Mouse (Mus musculus) adrenal gland, adult (tissue): Measurements from ENCODE around the gene Ackr1.
A peak's percentile ranks its signal among the peaks of the same experiment; 100 is the strongest.
"Not testable (repeated sequence)": the region's sequence is repeated elsewhere in the genome, so short reads cannot be mapped to it uniquely, and the experiment has no call there.

Experiments
- DNase-seq, 2 experiments: peaks; one replicate each; pipeline ENCODE4 v3.0.0; 2022 to 2023; ENCODE audit warnings: low spot score in 1 of 2; ENCODE audit not compliant: inconsistent age in 2 of 2

Ackr1 gene

GRCm38 (mm10) chr1:173349946-173350345 is 16.4 kb upstream of the Ackr1 start:
- DNase-seq = peak; percentile 41 to 76

GRCm38 (mm10) chr1:173349192-173349591 is 15.6 kb upstream of the Ackr1 start:
- no peak for DNase-seq

GRCm38 (mm10) chr1:173348527-173348926 is 15.0 kb upstream of the Ackr1 start:
- no peak for DNase-seq

GRCm38 (mm10) chr1:173345112-173345511 is 11.6 kb upstream of the Ackr1 start:
- DNase-seq = no peak

- DNase-seq = no peak
These were observed 10.4 kb upstream of the Ackr1 start for GRCm38 (mm10) chr1:173343934-173344333.

- no peak for DNase-seq
These were observed 8.9 kb upstream of the Ackr1 start for GRCm38 (mm10) chr1:173342425-173342824.

- DNase-seq = peak; percentile 41 to 81
These were observed 6.0 kb upstream of the Ackr1 start for GRCm38 (mm10) chr1:173339543-173339942.

- no peak for DNase-seq
These were observed 3.5 kb upstream of the Ackr1 start for GRCm38 (mm10) chr1:173337008-173337407.

- DNase-seq = no peak
These were observed 2.4 kb upstream of the Ackr1 start for GRCm38 (mm10) chr1:173335903-173336302.

GRCm38 (mm10) chr1:173332418-173332817 is 1.1 kb downstream of the Ackr1 start:
- DNase-seq = no peak

- DNase-seq = no peak
These were observed 3.8 kb downstream of the Ackr1 start for GRCm38 (mm10) chr1:173329743-173330142.

GRCm38 (mm10) chr1:173329185-173329584 is 4.4 kb downstream of the Ackr1 start:
- DNase-seq = no peak

- DNase-seq = no peak
These were observed 5.1 kb downstream of the Ackr1 start for GRCm38 (mm10) chr1:173328446-173328845.

GRCm38 (mm10) chr1:173326552-173326951 is 7.0 kb downstream of the Ackr1 start:
- no peak for DNase-seq

- no peak for DNase-seq
These were observed 8.2 kb downstream of the Ackr1 start for GRCm38 (mm10) chr1:173325395-173325794.

GRCm38 (mm10) chr1:173324961-173325360 is 8.6 kb downstream of the Ackr1 start:
- no peak for DNase-seq

GRCm38 (mm10) chr1:173323839-173324585 is 9.5 kb downstream of the Ackr1 start:
- peak; percentile 64 to 82 for DNase-seq

- peak; percentile 49 to 65 for DNase-seq
These were observed 11.3 kb downstream of the Ackr1 start for GRCm38 (mm10) chr1:173322249-173322627.

GRCm38 (mm10) chr1:173321593-173322248 is 11.8 kb downstream of the Ackr1 start:
- DNase-seq = no peak

GRCm38 (mm10) chr1:173317925-173318477 is 15.5 kb downstream of the Ackr1 start:
- no peak for DNase-seq

- DNase-seq = no peak
These were observed 17.8 kb downstream of the Ackr1 start for GRCm38 (mm10) chr1:173315725-173316124.

- not testable (repeated sequence) for DNase-seq
These were observed 20.0 kb downstream of the Ackr1 start for GRCm38 (mm10) chr1:173313535-173314050.
